Mouse (Mus musculus) gonadal fat pad, adult 2 months (tissue): ENCODE results near the gene Pla2g16. TPM values are rescaled to one million over a fixed set of nuclear protein-coding genes. Genes with fewer than 3 reads are reported as not detected.

Experiments
- DNase-seq: peaks from one replicate; pipeline ENCODE4 v3.0.0-alpha.2; 2012; ENCODE audit warnings: low read depth
- polyA plus RNA-seq: library from polyadenylated mRNA; depleted of rRNA; stranded (reverse); fragments of >200 nt; gene quantifications from 2 replicates; pipeline ENCODE4 v1.2.3, GENCODE M21; 2012; rRNA removed

The Pla2g16 gene
- 104 and 159 TPM in 2 replicates for polyA plus RNA-seq

- peak; percentile 30 for DNase-seq
Observed at GRCm38 (mm10) chr19:7557328-7557822, at the start of gene Pla2g16. Gene Pla2g16, plus strand, starts transcription at chr19:7557459.

DNA sequence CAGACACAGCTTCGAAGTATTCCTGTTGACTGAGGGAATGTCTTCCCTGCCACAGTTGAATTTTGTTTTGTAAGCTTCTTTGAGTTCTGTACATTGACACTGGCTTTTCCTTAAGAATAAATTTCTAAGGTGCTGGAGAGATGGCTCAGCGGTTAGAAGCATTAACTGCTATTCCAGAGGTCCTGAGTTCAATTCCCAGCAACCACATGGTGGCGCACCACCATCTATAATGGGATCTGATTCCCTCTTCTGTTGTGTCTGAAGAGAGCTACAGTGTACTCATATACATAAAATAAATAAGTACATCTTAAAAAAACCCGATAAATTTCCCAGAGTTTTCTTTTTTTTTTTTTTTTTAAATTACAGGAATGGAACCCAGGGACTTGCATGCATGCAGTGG lies 49.2 kb upstream of the Pla2g16 start:
- no peak for DNase-seq

DNA sequence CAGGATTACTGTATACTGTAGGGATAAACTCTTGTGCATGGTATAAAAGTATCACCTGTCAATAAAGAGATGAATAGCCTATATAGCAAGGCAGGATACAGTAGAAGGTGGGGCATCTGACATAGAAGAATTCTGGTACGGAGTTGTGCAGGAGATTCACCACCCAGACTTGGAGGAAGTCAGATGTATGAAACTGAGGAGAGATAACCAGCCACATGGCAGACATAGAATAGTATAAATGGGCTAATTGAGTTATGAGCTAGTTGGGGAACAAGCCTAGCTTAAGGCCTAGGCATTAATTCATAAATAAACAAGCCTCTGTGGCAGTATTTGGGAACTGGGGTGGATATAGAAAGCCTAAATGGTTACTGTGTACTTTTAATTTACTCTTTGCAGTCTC lies 40.8 kb upstream of the Pla2g16 start:
- no peak for DNase-seq

DNA sequence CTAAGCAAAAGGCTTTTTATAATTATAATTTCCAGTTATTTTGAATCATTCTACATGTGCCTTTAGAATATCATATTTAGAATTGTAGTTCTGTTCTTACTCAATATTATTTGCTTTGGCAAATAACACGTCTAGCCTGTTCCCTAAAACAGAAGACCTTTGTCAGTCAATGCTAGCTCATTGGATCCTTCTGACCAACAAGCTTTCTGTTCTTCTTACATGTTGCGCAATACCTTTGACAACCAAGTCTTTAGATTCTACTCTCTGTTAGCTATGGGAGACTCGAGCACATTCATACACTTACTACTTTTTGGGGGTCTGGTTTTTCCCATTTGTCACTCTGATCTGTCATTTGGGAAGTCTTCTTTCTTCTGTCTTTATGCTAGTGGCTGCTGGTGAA lies 35.6 kb upstream of the Pla2g16 start:
- peak; percentile 51 for DNase-seq

GRCm38 (mm10) chr19:7522856-7523255 lies 34.4 kb upstream of the Pla2g16 start:
- DNase-seq = peak; percentile 62

DNA sequence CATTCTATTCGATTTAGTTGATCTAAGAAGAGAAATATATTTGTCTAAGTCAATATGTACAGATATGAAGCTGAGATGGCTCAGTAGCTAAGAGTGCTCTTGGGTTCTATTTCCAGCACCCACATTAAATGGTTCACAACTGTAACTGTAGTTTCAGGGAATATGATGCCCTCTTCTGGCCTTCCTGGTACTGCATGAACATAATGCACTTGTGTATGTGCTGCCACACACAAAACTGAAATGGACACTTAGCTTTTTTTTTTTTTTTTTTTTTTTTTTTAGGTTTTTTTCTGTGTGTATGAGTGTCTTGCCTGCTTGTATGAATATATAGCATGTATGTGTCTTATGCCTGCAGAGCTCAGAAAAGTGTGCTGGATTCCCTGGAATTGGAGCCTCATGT lies 34.0 kb upstream of the Pla2g16 start:
- DNase-seq = no peak

GRCm38 (mm10) chr19:7523781-7524180 lies 33.5 kb upstream of the Pla2g16 start:
- no peak for DNase-seq

GRCm38 (mm10) chr19:7524879-7525278 lies 32.4 kb upstream of the Pla2g16 start:
- DNase-seq = no peak

DNA sequence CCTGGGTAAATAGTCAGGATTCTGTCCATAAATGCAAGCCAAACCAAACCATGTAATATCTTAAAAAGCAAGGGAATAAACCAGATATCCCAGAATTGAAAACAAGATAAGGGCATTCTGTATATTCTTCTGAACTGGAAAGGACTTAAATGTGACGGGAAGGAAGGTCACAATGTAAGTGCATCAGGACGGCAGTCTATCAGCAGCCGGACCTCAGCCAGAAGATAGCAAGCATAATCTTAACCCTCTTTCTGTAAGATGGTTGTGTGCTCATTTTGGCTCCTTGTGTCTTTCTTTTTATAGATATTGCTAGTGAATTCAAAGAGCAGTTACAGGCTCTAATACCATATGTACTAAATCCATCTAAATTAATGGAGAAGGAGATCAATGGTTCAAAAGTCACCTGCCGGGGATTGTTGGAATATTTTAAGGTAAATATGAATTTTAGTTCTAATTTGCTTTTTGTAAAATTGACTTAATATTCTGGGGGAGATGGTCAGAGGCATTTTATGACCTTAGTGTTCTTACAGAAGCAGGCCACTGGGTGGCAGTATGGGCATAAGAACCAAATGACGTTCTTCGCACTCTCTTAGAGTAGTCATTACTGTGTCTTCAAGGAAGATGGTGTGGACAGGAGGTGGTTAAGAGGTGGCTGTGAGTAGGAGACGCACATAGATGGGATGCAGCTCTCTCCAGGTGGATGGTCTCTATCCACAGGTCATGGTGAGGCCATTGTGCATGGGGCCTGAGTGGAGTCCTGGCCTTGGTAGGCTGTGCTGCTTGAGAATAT lies 28.4 kb upstream of the Pla2g16 start:
- DNase-seq = no peak

DNA sequence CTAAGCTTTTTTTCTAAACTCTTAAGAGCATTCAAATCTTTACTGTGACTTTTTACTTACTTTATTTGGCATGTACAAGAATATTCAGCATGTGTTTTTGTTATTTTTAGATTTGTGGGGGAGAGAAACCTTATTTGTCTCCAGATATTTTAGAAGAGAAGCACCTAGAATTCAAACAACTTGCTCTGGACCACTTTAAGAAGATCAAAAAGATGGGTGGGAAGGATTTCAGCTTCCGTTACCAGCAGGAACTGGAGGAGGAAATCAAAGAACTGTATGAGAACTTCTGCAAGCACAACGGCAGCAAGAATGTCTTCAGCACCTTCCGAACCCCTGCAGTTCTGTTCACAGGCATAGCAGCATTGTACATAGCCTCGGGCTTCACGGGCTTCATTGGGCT lies 25.4 kb upstream of the Pla2g16 start:
- DNase-seq = no peak

- DNase-seq = no peak
Observed at GRCm38 (mm10) chr19:7533891-7534290, 23.4 kb upstream of the Pla2g16 start.

GRCm38 (mm10) chr19:7548924-7549323 lies 8.3 kb upstream of the Pla2g16 start:
- no peak for DNase-seq

DNA sequence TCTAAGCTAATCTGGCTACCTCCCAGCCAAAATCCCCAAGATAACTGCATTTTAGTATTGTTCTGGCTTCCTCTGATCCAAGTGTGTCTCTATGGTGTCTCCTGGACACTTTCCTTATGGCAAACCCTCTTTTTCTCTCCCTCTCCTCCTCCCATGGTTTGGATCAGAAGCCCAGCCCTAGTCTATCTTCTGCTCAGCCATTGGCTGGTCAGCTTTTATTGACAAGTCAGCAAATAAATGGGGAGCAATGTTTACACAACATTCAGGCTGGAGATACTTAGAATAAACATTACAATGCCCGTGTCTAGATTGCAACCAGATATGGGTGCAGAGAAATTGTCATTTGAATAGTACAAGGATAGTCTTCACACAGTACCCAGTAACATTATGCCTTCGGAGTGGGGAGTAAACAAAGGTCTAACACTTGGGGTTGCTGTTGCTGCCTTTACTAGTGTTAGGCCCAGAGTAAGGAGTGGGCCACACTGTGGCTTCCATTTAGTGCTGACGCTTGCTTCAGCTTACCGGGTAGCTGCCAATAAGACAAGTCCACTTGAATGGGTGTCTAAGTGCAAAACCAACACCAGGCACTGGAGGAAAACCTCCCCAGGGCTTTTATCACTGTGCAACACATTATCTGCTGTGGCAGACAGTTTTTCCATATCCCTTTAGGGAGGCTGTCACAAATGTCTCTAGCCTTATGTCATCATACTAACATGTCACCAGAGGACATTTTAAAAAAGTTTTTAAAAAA lies 5.5 kb upstream of the Pla2g16 start:
- DNase-seq = no peak

DNA sequence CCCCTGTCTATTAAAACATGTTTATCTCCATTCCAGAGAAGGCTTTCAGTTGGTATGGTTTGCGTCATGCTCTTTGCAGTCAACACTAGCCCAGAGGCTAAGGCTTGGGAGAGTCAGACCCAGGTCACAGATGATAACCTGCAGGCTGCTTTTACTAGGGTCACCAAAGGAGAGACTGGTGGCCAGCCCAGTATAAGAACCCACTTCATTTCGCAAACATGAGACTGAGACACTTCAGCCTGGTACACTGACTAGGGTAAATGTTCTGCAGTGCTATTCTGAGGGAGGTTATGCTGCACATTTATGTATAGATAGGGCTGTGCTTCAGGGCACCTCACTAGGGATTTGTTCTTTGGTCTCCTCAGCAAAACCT lies 5.0 kb upstream of the Pla2g16 start:
- no peak for DNase-seq

DNA sequence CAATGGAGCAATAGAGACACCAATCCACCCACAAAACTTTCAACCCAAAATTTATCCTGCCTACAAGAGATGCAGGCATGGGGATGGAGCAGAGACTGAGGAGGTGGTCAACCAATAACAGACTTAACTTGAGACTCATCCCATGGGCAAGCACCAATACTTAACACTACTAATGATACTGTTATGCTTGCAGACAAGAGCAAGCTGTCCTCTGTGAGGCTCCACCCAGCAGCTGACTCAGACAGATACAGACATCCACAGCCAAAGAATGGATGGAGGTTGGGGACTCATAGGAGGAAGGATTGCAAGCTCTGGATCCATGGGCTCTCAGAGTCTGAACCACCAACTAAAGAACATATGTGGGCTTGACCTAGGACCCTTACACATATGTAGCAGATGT lies 3.8 kb upstream of the Pla2g16 start:
- no peak for DNase-seq

- DNase-seq = no peak
Observed at GRCm38 (mm10) chr19:7554881-7555280, 2.4 kb upstream of the Pla2g16 start.

DNA sequence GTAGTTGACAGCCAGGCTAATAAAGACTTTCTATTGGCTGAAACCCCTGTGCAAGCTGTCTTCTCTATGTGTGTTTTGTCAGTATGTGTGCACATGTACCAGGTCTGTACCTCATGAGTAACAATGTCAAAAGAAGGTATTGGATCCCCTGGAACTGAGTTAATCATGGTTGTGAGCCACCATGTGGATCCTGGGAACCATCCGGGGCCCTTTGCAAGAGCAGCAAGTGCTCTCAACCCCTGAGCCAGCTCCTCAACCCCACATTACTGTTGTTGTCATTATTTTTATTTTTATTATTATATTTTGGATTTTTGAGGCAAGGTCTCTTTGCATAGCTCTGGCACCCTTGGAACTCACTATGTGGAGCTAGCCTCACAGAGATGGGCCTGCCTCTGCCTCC lies 618 bp upstream of the Pla2g16 start:
- DNase-seq = no peak

GRCm38 (mm10) chr19:7557844-7558243 lies 585 bp downstream of the Pla2g16 start:
- DNase-seq = no peak

- DNase-seq = no peak
Observed at GRCm38 (mm10) chr19:7558675-7559074, 1.4 kb downstream of the Pla2g16 start.

- no peak for DNase-seq
Observed at GRCm38 (mm10) chr19:7559986-7560385, 2.7 kb downstream of the Pla2g16 start.

DNA sequence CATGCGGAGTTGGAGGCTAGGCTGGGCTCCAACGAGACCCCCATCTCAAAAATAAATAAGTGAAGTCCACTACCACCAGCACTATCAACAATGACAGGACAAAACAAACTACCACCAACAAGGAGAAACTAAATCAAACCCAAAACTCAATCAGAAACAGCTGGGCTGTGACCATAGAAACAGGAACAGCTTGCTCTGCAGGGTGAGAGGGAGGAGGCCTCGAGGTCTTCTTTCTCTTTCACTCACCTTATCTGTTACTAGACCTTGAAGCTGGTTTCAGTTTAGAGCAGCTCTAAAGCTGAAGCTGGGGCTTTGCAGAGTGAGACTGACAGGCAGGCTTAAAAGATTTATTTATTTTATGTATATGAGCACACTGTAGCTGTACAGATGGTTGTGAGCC lies 4.2 kb downstream of the Pla2g16 start:
- DNase-seq = no peak

DNA sequence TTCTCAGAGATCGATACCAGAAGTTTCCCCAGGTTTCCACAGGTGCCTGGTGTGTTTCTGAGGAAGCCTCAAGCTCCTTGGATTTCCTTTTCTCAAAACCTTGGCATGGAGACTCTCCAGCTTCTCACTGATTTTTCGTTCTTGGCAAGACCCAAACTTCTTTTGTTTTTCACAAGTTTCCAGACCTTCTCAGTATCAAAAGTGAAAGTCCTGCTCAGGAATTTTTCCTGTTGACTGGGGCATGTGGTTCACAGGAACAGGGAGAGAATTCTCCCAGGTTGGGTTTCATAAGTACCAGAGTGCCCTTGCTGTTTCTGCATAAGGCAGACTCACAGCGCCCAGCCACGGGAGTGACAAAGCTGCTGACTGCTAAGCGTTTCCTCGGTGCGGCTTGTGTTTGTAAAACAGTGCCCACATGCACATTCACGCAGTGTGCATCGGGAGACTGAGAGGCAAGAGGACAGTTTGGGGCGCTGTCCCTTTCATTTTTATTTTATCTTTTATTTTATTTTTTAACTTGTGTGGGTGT lies 5.4 kb downstream of the Pla2g16 start:
- no peak for DNase-seq

GRCm38 (mm10) chr19:7563676-7564075 lies 6.4 kb downstream of the Pla2g16 start:
- no peak for DNase-seq
